Mouse (Mus musculus) retina, embryonic 14.5 days (tissue): ENCODE data around the gene Taf15.
"Not testable (repeated sequence)": the region's sequence is repeated elsewhere in the genome, so short reads cannot be mapped to it uniquely, and the experiment has no call there.

Experiments
- DNase-seq: peaks from one replicate; pipeline ENCODE4 v3.0.0-alpha.2; 2015; ENCODE audit warnings: low spot score

The Taf15 gene

DNA sequence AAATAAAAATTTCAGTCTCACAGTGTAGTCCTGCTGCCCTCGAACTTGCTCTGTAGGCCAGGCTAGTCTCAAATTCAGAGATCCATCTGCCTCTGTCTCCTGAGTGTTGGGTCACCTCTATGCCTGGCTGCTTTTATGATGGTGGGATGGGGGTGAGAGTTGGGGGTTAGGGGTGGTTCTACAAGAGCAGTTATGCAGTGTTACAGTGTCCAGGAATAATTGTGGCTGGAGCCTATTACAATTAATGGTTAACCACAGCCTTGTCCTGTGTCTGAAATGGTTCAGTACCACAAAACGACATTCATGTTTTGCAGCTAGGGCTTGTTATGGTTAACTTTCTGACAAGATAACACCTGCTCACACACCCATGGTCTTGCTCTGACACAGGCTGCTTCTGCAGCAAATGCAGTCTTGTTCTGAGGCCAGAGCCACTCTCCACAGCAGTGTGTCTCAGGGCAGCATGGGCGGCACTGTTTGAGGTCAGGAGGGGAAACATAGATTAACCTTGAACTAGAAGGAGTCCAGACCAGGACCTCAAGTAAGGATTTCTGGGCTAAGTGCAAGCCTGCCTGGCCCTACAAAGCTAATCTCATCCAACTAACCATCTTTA lies 65.9 kb downstream of the Taf15 start:
- DNase-seq = no peak

- no peak for DNase-seq
Measured at GRCm38 (mm10) chr11:83540931-83541330, 68.0 kb downstream of the Taf15 start.

DNA sequence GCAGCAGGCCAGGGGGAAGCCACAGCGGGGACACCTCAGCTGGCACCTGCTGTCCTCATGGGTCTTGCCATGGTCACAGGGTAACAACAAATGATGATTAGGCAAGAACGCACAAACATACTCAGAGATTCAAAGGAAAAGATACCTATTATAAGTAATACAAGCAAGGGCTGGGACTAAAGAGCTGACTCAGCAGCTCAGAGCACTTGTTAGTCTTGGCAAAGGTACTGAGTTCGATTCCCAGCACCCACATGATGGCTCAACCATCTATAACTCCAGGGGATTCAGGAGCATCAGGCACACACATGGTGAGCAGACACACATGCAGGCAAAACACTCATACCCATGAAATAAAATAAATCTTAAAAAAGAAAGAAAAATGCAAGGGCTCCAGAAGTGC lies 68.5 kb downstream of the Taf15 start:
- no peak for DNase-seq

GRCm38 (mm10) chr11:83544214-83544613 lies 71.3 kb downstream of the Taf15 start:
- no peak for DNase-seq

DNA sequence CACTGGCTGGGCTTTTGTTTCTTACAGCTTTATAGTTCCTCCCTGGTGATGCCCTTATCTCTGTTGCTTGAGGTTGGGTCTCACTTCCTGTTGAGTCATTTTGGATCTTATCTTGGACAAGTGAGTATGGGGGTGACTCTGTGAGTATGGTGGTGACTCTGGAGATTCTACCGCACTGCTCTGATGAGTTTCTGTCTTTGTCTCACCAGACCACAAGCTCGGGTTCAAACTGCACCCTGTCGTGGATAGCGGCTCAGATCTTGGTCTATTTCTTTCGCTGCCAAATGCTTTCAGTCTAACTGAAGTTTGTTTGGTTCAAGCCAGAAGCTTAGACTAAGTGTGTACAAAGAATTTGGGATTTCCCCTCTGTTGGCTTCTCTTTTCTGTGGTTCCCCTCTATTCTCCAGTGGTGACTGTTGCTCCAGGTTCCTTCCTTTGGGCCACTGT lies 77.3 kb downstream of the Taf15 start:
- no peak for DNase-seq

DNA sequence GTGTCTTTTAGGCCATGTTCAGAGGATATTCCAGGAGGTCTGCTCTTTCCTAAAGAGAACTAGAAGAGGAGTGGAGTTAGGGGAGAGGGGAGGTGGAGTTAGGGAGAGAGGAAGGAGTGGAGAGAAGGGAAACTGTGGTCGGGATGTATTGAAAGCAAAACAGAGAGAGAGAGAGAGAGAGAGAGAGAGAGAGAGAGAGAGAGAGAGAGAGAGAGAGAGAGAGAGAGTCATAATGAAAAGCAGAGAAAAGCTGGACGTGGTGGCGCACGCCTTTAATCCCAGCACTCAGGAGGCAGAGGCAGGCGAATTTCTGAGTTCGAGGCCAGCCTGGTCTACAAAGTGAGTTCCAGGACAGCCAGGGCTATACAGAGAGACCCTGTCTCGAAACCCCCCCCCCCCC lies 78.2 kb downstream of the Taf15 start:
- DNase-seq = not testable (repeated sequence)

DNA sequence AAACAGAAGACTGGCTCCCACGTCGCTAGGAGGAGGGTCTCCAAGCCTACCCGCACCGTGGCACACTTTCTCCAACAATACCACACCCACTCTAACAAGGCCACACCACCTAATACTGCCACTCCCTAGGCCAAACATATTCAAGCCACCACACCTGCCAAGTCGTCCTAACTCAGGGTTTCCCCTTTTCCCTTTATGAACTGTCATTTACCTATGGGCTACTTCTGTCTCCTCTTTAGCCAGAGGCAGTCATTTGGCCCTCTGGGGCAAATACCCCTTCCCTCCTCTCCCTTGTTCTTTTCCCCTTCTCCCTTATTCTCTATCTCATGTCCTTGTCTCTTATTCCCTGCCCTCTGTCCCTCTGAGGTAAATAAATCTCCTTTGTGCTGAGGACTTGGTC lies 78.8 kb downstream of the Taf15 start:
- no peak for DNase-seq
